Mouse (Mus musculus) cerebellum, adult 2 months (tissue): ENCODE results near the gene Tcam1. TPM values are rescaled to one million over a fixed set of nuclear protein-coding genes. Genes with fewer than 3 reads are reported as not detected.

Experiments
- DNase-seq, 2 experiments: peaks; one replicate each; pipeline ENCODE4 v3.0.0; 2021
- H3K27ac ChIP-seq: fragments of 200-500 bp; 2 replicates; pipeline ENCODE4 v1.5.1; 2012; ENCODE audit warnings: low read length, control low read depth, inconsistent platforms; ENCODE audit not compliant: insufficient read depth
- H3K27me3 ChIP-seq: fragments of 200-500 bp; 2 replicates; pipeline ENCODE4 v1.6.1; 2012; ENCODE audit warnings: inconsistent platforms, mild to moderate bottlenecking, low read length, moderate library complexity; ENCODE audit not compliant: control insufficient read depth, insufficient read depth
- H3K4me1 ChIP-seq: fragments of 200-500 bp; 2 replicates; pipeline ENCODE4 v1.6.1; 2011; ENCODE audit warnings: low read length; ENCODE audit not compliant: control insufficient read depth, insufficient read depth
- H3K4me3 ChIP-seq: fragments of 200-500 bp; replicated peaks from 2 replicates; pipeline ENCODE3; 2011; ENCODE audit warnings: mild to moderate bottlenecking, low read depth, low read length, control low read depth; ENCODE audit not compliant: insufficient read depth
- CTCF ChIP-seq: fragments of 200-500 bp; IDR thresholded peaks from 2 replicates; pipeline ENCODE4 v1.5.1; 2011; ENCODE audit warnings: low read depth, mild to moderate bottlenecking, control low read depth, low read length, moderate library complexity, borderline replicate concordance; ENCODE audit not compliant: insufficient read depth
- POLR2A ChIP-seq: fragments of 200-500 bp; IDR thresholded peaks from 2 replicates; pipeline ENCODE4 v1.6.1; 2011; ENCODE audit warnings: low read length, control low read depth, borderline replicate concordance; ENCODE audit not compliant: insufficient read depth
- WGBS: fragments of 180-500 bp; shearing (Covaris S2); methylation state at CpG from one replicate; pipeline ENCODE4 v1.1.7; 2018; 5-methylcytosine and 5-hydroxymethylcytosine counted together
- polyA plus RNA-seq: library from polyadenylated mRNA; depleted of rRNA; stranded (reverse); fragments of >200 nt; gene quantifications from 2 replicates; pipeline ENCODE4 v1.2.3, GENCODE M21; 2012

Gene Tcam1
- polyA plus RNA-seq, 1 experiment, result 0.36 TPM

DNA sequence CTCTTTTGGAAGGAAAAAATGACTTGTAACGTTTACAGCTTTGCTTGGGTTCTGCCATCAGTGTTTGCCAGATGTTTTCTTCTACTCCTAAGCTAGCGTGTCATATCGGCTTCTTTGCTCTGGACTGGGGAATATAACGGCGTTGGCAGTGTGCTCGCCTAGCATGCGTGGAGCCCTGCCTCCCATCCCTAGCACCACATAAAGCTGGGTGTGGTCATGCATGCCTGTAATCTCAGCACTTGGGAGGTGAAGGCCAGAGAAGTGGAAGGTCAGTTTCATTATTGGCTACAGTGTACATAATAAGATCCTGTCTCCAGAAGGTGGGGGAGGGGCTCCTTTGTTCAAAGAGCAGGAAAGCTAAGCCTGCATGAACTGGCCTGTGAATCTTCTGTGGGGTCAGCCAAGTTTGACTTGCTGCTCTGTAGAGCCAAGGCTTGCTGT is 1.5 kb upstream of the Tcam1 start:
- peaks cover 8% of the 10 kb centered on the region; the same call in 1 of the 2 replicates for H3K4me1 ChIP-seq
- no peak overlapping the region for H3K4me3 ChIP-seq
- 85% methylated on average over 7 of the region's 7 CpGs for WGBS
- no peak for DNase-seq
- no peak overlapping the region for H3K27ac ChIP-seq
- H3K27me3 ChIP-seq, result no peaks in the 10 kb centered on the region
- TF ChIP-seq CTCF (no peak), POLR2A (no peak)

DNA sequence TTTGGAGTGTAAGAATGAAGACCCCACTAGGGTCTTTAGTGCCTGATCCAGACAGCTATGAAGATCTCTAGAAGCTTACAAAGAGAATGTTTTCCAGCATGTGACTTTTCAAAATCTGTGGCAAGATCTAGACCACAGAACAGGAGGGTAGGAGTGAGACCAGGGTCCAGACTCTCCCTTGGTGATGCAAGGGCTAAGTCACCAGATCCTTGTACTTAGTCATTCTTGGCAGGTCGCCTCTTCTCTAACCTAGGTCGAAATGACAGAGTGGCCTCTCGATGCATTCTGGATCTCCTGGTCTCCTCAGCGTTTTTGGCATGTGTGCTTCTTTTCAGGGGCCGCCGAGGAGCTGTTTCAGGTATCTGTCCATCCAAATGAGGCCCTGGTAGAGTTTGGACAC is 6.0 kb downstream of the Tcam1 start:
- whole genome bisulfite sequencing, result 71% methylated on average over 6 of the region's 6 CpGs
- peaks cover 37% of the 10 kb centered on the region for H3K4me1 ChIP-seq
- DNase-seq, result no peak
- H3K27ac ChIP-seq, result no peak overlapping the region
- TF ChIP-seq CTCF, result no peak
- TF ChIP-seq POLR2A, result no peak
- H3K27me3 ChIP-seq, result no peaks in the 10 kb centered on the region
- no peak overlapping the region for H3K4me3 ChIP-seq

DNA sequence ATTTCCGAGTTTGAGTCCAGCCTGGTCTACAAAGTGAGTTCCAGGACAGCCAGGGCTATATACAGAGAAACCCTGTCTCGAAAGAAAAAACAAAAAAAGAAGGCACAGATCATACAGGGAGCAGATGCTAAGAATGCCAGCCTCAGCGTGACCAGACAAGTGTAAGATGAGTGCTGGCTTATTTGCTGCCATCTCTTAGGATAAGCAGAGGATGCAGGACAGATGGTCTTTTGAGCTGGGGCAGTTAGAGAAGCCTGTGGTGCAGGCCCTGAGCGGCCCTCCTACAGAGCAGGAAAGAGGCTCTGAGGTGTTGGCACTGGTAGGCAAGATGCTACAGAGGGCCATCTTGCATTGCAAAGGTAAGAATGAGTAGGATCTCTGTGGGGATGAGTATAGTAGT is 6.9 kb downstream of the Tcam1 start:
- H3K4me1 ChIP-seq, result peaks cover 44% of the 10 kb centered on the region
- TF ChIP-seq POLR2A (no peak), CTCF (no peak)
- 22% methylated on average over 4 of the region's 4 CpGs for WGBS

DNA sequence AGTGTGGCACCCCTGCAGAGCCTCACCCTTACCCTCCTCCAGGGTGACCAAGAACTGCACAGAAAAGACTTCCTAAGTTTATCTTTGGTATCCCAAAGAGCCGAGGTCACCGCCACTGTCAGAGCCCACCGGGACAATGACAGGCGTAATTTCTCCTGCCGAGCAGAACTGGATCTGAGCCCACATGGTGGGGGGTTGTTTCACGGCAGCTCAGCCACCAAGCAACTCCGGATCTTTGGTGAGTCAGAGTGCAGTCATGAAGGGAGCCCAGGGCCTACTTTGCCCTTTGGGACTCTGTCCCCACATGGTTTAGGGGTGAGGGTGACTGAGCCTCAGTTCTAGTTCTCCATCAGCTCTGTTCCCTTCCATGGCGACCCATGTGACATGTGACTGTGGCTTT is 7.7 kb downstream of the Tcam1 start:
- Histone ChIP-seq H3K4me3 (no peak overlapping the region), H3K27me3 (no peaks in the 10 kb centered on the region), H3K27ac (no peak overlapping the region), H3K4me1 (peaks cover 47% of the 10 kb centered on the region)
- DNase-seq, result no peak
- 42% methylated on average over 8 of the region's 8 CpGs for WGBS
- no peak for TF ChIP-seq POLR2A
- no peak for TF ChIP-seq CTCF

More for the DNA sequence above, 6.9 kb downstream of the Tcam1 start:
- no peaks in the 10 kb centered on the region for H3K27me3 ChIP-seq
- no peak overlapping the region for H3K4me3 ChIP-seq
- peak; percentile 59 to 75 for DNase-seq
- H3K27ac ChIP-seq, result peak overlapping the region; percentile 11

DNA sequence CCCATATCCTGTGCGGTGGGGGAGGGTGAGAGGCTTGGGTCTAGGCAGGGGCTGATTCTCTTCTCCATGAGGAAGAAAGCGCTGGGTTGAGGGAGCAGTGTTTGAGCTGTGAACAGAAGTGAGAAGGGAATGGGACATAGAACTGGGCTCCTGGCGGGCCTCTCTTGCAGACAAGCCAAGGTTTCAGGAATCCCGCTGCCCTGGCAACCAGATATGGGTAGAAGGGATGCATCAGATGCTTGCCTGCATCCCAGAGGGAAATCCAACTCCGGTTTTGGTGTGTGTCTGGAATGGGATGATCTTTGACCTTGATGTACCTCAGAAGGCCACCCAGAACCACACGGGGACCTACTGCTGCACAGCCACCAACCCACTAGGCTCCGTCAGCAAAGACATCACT is 9.7 kb downstream of the Tcam1 start:
- no peak for TF ChIP-seq CTCF
- TF ChIP-seq POLR2A, result no peak
- peak; percentile 60 to 63 for DNase-seq
- 34% methylated on average over 7 of the region's 7 CpGs for WGBS
- H3K4me1 ChIP-seq, result peaks cover 59% of the 10 kb centered on the region
- no peaks in the 10 kb centered on the region for H3K27me3 ChIP-seq
- H3K4me3 ChIP-seq, result no peak overlapping the region
- peak overlapping the region; percentile 89 for H3K27ac ChIP-seq

DNA sequence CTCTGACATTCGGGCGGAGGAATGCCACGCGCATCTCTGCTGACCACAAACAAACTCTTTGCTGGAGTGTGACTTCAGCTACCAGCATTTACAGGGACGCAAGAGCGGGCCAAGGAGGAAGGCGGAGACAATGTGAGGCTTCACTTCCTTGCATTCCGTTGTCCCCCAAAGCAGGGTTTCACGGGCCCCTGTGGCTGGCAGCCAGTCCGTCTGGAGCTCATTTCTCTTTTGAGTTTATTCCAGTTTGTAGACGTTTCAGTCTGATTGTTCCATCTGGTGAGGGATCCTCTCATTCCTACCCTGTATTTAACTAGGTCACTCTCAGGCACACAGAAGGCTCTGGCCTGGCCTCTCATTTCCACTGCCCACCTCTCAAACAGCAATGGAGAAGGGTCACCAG is 10.5 kb downstream of the Tcam1 start:
- TF ChIP-seq CTCF (no peak), POLR2A (peak; percentile 30; the same call in 1 of the 2 replicates)
- Histone ChIP-seq H3K4me3 (peak overlapping the region; percentile 6), H3K27ac (peak overlapping the region; percentile 89), H3K27me3 (no peaks in the 10 kb centered on the region), H3K4me1 (peaks cover 64% of the 10 kb centered on the region)
- 6% methylated on average over 11 of the region's 11 CpGs for WGBS
- DNase-seq, result peak; percentile 87 to 89

DNA sequence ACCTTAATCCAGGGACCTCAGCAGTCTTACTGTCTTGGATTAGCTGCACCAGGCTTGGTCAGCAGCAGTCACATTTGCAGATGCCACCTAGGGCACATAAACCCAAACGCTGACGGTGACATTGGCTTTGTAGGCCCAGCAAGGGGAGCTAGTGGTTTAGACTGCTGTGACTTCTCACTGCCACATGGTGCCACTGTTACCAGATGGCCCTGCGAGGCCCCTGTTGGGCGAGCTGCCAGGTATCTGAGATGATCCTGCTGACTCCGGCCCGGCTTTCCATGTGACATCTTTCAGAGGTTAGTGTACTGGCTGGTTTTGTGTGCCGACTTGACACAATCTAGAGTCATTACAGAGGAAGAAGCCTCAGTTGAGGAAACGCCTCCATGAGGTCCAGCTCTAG is 12.9 kb downstream of the Tcam1 start:
- Histone ChIP-seq H3K4me1 (peaks cover 44% of the 10 kb centered on the region), H3K27ac (peak overlapping the region; percentile 76), H3K4me3 (no peak overlapping the region), H3K27me3 (no peaks in the 10 kb centered on the region)
- TF ChIP-seq POLR2A, result no peak
- peak; percentile 59; the same call in 1 of the 2 replicates for TF ChIP-seq CTCF
- peak; percentile 91 to 95 for DNase-seq
- WGBS, result 3% methylated on average over 8 of the region's 8 CpGs

DNA sequence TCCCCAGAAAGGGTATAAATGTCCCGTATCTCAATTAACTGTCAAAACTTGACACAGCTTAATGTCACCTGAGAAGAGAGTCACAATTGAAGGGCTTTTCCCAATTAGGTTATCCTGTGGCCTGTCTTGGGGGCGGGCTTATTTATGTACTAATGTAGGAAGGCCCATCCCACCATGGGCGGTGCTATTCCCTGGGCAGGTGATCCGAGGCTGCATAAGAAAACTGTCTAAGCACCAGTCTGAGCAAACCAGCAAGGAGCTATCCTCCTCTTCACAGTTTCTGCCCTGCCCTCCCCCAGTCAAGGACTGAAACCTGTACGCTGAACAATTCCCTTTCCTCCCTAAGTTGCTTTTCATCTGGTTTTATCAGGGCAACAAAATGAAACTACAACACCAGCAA is 13.9 kb downstream of the Tcam1 start:
- TF ChIP-seq CTCF (no peak), POLR2A (no peak)
- Histone ChIP-seq H3K4me1 (peaks cover 41% of the 10 kb centered on the region), H3K27ac (no peak overlapping the region), H3K27me3 (no peaks in the 10 kb centered on the region), H3K4me3 (no peak overlapping the region)
- WGBS, result 97% methylated on average over 5 of the region's 5 CpGs
- DNase-seq, result peak in 1 of 2 experiments; percentile 27
